Mouse (Mus musculus) gastrocnemius, postnatal 14 days (tissue): ENCODE results near the gene Ifnar1. TPM values are rescaled to one million over a fixed set of nuclear protein-coding genes. Genes with fewer than 3 reads are reported as not detected.

Experiments used
- DNase-seq: peaks from one replicate; pipeline ENCODE4 v3.0.0; 2021; ENCODE audit warnings: mixed read lengths
- intact Hi-C: fragments of 180-260 bp; cut with DNase I; formaldehyde crosslinking; loops from one replicate; pipeline ENCODE4 v1.15.1; 2025; ENCODE audit warnings: low total_unique reads
- microRNA-seq, 2 experiments: library from miRNA; unstranded; fragments of <30 nt; microRNA quantifications; one replicate each; pipeline ENCODE4 v1.2.0; 2021
- total RNA-seq, 2 experiments: library from RNA; stranded (reverse); gene quantifications; 2 replicates each; pipeline ENCODE4 v1.2.3; 2021

Ifnar1 gene
- total RNA-seq, 2 experiments from 2014 or later = 26.1 to 28.7 TPM

DNA sequence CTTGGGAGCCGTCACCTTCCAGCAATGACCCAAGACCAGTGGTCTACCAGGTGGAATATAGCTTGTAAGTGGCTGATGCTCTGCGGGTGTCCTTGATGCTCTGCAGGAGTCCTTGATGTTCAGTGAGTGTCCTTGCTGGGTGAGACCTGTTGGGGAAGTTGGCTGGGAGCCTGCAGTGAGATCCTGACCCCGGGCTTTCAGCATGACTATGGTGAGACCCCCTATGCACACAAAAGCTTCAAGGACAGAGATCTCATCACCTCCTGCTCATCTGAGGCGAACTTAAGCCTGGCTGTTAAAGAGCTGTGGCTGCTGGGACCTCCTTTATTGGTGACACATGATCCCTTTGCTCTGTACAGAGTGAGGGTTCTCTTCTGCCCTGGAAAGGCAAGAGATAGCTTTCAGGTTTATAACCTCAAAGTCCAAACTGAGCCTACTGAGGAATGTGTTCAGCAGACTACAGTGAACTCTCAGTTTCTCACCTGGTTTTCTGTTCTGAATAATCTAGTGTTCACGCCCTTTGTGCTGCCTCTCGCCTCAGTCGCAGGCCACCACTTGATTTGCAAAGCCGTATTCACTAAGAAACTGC, 70.1 kb downstream of the Ifnar1 start:
- intact Hi-C loops = no loop called here
- no peak for DNase-seq

GRCm38 (mm10) chr16:91556659-91557058, 71.6 kb downstream of the Ifnar1 start:
- intact Hi-C loops = no loop called here
- no peak for DNase-seq

Small RNA genes within 50 kb of the gene (microRNA-seq; reads per million reads assigned to microRNA genes)
- 0 reads per million in 2 experiments for gene Mir6367

Other genes starting within 250 kb of the Ifnar1 start
- not detected for gene Olig1, start 215.5 kb upstream of the Ifnar1 start, total RNA-seq
- gene Ifnar2, start 112.5 kb upstream of the Ifnar1 start, total RNA-seq = 10 to 100 TPM; 14.6 to 15.2 TPM
- not detected for gene Gm21970, start 93.5 kb upstream of the Ifnar1 start, total RNA-seq
- gene Il10rb, start 79.1 kb upstream of the Ifnar1 start, total RNA-seq = 10 to 100 TPM in 1 of 2 experiments, 1 to 10 TPM in 1; 9.0 to 10.1 TPM
- 10 to 100 TPM; 51.4 to 54.4 TPM for gene Ifngr2, start 61.8 kb downstream of the Ifnar1 start, total RNA-seq
- gene Tmem50b, start 112.6 kb downstream of the Ifnar1 start, total RNA-seq = 10 to 100 TPM; 16.0 to 16.9 TPM
- 1 to 10 TPM; 6.6 to 8.5 TPM for gene Dnajc28, start 133.8 kb downstream of the Ifnar1 start, total RNA-seq
- gene Gart, start 161.7 kb downstream of the Ifnar1 start, total RNA-seq = 10 to 100 TPM; 45.2 to 54.1 TPM
- 10 to 100 TPM; 95.5 to 96.9 TPM for gene Son, start 162.3 kb downstream of the Ifnar1 start, total RNA-seq
- gene Donson, start 203.5 kb downstream of the Ifnar1 start, total RNA-seq = 1 to 10 TPM; 1.6 to 1.8 TPM
- gene Cryzl1, start 243.7 kb downstream of the Ifnar1 start, total RNA-seq = 10 to 100 TPM; 13.3 to 13.8 TPM
- 10 to 100 TPM; 45.6 to 52.0 TPM for gene Itsn1, start 244.0 kb downstream of the Ifnar1 start, total RNA-seq